Mouse (Mus musculus): ENCODE measurements around the gene Gm16434. TPM values are rescaled to one million over a fixed set of nuclear protein-coding genes. Genes with fewer than 3 reads are reported as not detected.
"Not testable (repeated sequence)": the region's sequence is repeated elsewhere in the genome, so short reads cannot be mapped to it uniquely, and the experiment has no call there.

The Gm16434 gene
- polyA plus RNA-seq (2014; fragmentation: Nextera tagmentation; extraction: Ambion mirVana): not detected in 2 replicates

DNA sequence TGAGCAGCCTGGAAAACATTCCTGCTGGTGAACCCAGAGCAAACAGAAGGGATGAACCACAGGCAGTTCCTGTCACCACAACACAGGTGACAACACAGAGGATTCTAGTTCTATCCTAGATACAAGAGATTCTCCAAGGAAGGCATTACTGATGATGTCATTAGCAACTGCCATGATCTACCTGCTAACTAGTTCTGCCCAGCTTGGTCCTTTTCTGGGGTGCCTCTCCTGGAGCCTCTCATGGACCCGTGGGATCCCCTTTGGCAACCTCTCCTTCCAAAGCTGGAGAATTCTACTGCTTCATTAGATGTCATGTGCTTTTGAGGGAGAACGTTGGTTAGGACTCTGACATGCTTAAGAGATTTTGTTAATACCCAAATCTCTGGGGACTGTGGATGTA lies at the start of gene Gm16434:
Gm16434 (minus strand) TSS at position 101 of the 400 bp plus-strand sequence.
- H3K9ac ChIP-seq (ENCODE audit: low read depth, low read length); H3K9me3 ChIP-seq (ENCODE audit: control insufficient read depth, low read length); DNase-seq (ENCODE audit: low spot score); H3K36me3 ChIP-seq (ENCODE audit: control insufficient read depth, insufficient read depth, low read length); H3K4me2 ChIP-seq (replicated peaks; ENCODE audit: low read depth, low read length); H3K27me3 ChIP-seq (ENCODE audit: control insufficient read depth, insufficient read depth, low read length); H3K27ac ChIP-seq (ENCODE audit: low read depth, low read length); H3K4me3 ChIP-seq (ENCODE audit: low read depth, low read length); H3K4me1 ChIP-seq (replicated peaks; ENCODE audit: control insufficient read depth, insufficient read depth, low read length); ATAC-seq (ENCODE audit: low FRiP score): not testable (repeated sequence)
- no CpG with 5 or more reads among the region's 2 CpGs for WGBS

DNA sequence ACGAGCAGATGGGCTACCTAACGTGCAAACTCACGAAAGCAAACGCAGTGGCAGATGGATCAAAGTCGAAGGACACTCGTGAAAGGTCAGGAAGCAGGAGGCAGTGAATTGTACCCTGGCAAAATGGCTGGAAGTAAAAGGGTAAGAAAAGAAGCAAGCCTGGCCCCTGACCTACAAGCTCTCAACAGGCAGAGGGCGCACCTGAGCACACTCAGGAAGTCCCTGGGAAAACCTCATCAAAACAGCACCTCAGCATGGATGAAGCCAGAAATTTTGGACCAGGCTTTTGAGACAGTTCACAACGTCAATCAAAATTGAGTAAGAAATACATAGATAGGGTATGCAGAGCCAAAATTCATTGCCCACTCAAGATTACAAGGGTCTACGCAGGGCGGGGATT lies 49.2 kb upstream of the Gm16434 start:
- ATAC-seq (ENCODE audit: low FRiP score); H3K27ac ChIP-seq (ENCODE audit: low read depth, low read length); H3K9ac ChIP-seq (ENCODE audit: low read depth, low read length); H3K27me3 ChIP-seq (ENCODE audit: control insufficient read depth, insufficient read depth, low read length); H3K4me1 ChIP-seq (replicated peaks; ENCODE audit: control insufficient read depth, insufficient read depth, low read length); H3K36me3 ChIP-seq (ENCODE audit: control insufficient read depth, insufficient read depth, low read length); H3K4me3 ChIP-seq (ENCODE audit: low read depth, low read length); H3K4me2 ChIP-seq (replicated peaks; ENCODE audit: low read depth, low read length); H3K9me3 ChIP-seq (ENCODE audit: control insufficient read depth, low read length): not testable (repeated sequence)
- WGBS: 8% methylated on average over 7 of the region's 10 CpGs
- peak; percentile 46 for DNase-seq (ENCODE audit: low spot score)

DNA sequence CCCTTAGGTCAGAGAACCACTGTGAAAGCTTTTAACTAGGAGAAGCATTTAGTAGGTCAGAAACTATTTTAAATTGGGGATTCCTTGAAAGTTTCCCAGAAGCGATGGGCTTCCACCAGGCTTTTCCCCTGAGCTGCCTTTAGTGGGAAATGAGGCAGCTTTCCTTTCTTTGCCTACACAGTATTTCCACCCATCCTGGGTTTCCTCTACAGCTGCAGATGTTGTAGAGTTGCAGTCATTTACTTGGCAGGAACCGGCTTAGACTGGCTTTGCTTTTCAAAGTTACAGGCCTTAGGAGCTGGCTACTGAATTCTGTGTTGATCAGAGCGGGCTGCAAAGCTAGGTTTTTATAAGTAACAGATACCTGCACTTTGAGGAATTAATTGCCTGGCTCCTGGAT lies 5.7 kb upstream of the Gm16434 start:
- H3K27me3 ChIP-seq (ENCODE audit: control insufficient read depth, insufficient read depth, low read length); H3K9ac ChIP-seq (ENCODE audit: low read depth, low read length); H3K4me2 ChIP-seq (replicated peaks; ENCODE audit: low read depth, low read length); ATAC-seq (ENCODE audit: low FRiP score); DNase-seq (ENCODE audit: low spot score); H3K9me3 ChIP-seq (ENCODE audit: control insufficient read depth, low read length); H3K4me3 ChIP-seq (ENCODE audit: low read depth, low read length); H3K27ac ChIP-seq (ENCODE audit: low read depth, low read length); H3K4me1 ChIP-seq (replicated peaks; ENCODE audit: control insufficient read depth, insufficient read depth, low read length); H3K36me3 ChIP-seq (ENCODE audit: control insufficient read depth, insufficient read depth, low read length): not testable (repeated sequence)
- WGBS: 100% methylated on average over 1 of the region's 3 CpGs

DNA sequence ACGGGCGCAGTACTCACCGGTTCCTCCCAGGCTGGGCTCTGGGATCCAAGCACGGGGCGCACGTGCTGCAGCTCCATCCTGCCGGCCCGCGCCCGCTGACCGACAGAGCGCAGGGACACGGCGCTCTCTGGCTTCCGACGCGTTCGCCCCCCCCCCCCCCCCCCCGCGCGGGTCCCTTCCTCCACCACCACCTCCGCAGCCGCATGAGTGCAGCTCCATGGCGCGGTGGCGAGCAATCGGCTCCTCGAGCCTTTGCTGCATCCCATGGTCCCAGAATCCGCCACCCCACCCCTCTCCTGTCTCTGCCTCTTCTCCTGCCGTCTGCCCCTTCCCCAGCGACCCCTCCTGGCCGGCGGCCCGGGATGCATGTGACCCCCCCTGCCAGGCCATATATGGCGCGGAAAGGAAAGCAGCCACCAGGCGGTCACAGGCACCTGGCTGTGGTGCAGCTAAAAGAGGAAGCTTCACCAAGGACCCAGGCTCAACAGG lies 19.8 kb downstream of the Gm16434 start, which contains the start of gene Gm3512:
Gm3512 (minus strand) TSS at position 51 of the 489 bp plus-strand sequence.
- WGBS: no CpG with 5 or more reads among the region's 37 CpGs
- DNase-seq (ENCODE audit: low spot score): not testable (repeated sequence)

More for the DNA sequence above, 19.8 kb downstream of the Gm16434 start, which contains the start of gene Gm3512:
- not testable (repeated sequence) for H3K4me2 ChIP-seq (replicated peaks; ENCODE audit: low read depth, low read length); H3K4me1 ChIP-seq (replicated peaks; ENCODE audit: control insufficient read depth, insufficient read depth, low read length); H3K9me3 ChIP-seq (ENCODE audit: control insufficient read depth, low read length); H3K36me3 ChIP-seq (ENCODE audit: control insufficient read depth, insufficient read depth, low read length); H3K27ac ChIP-seq (ENCODE audit: low read depth, low read length); H3K27me3 ChIP-seq (ENCODE audit: control insufficient read depth, insufficient read depth, low read length); H3K4me3 ChIP-seq (ENCODE audit: low read depth, low read length); H3K9ac ChIP-seq (ENCODE audit: low read depth, low read length)
- ATAC-seq (ENCODE audit: low FRiP score): peak; percentile 72; the same call in 1 of the 2 replicates

Other genes with a start within 250 kb of the Gm16434 start
- gene Gm6356, start 220.7 kb downstream of the Gm16434 start, polyA plus RNA-seq (2014; fragmentation: Nextera tagmentation; extraction: Ambion mirVana): not detected in 2 replicates
- gene Gm10406, start 167.1 kb downstream of the Gm16434 start, polyA plus RNA-seq (2014; fragmentation: Nextera tagmentation; extraction: Ambion mirVana): 1.2 and 1.7 TPM in 2 replicates
- not detected in 2 replicates for gene Gm3685, start 149.6 kb downstream of the Gm16434 start, polyA plus RNA-seq (2014; fragmentation: Nextera tagmentation; extraction: Ambion mirVana)
- gene Gm3696, start 93.9 kb downstream of the Gm16434 start, polyA plus RNA-seq (2014; fragmentation: Nextera tagmentation; extraction: Ambion mirVana): 2.9 and 3.3 TPM in 2 replicates
- gene Gm6676, start 69.1 kb downstream of the Gm16434 start, polyA plus RNA-seq (2014; fragmentation: Nextera tagmentation; extraction: Ambion mirVana): not detected in 2 replicates
- 5.1 and 5.5 TPM in 2 replicates for gene Gm3512, start 20.0 kb downstream of the Gm16434 start, polyA plus RNA-seq (2014; fragmentation: Nextera tagmentation; extraction: Ambion mirVana)
- not detected in 2 replicates for gene Gm3727, start 70.2 kb upstream of the Gm16434 start, polyA plus RNA-seq (2014; fragmentation: Nextera tagmentation; extraction: Ambion mirVana)
- 2.0 and 2.1 TPM in 2 replicates for gene Gm3739, start 120.5 kb upstream of the Gm16434 start, polyA plus RNA-seq (2014; fragmentation: Nextera tagmentation; extraction: Ambion mirVana)
- not detected in 2 replicates for gene Gm5797, start 137.9 kb upstream of the Gm16434 start, polyA plus RNA-seq (2014; fragmentation: Nextera tagmentation; extraction: Ambion mirVana)
- gene Gm8374, start 170.6 kb upstream of the Gm16434 start, polyA plus RNA-seq (2014; fragmentation: Nextera tagmentation; extraction: Ambion mirVana): not detected in 2 replicates